Mouse (Mus musculus): ENCODE data around the gene Amph. TPM values are rescaled to one million over a fixed set of nuclear protein-coding genes. Genes with fewer than 3 reads are reported as not detected.

Amph gene
- total and polyA plus RNA-seq, 3 experiments = not detected

GRCm38 (mm10) chr13:19143766-19144165 lies 195.8 kb downstream of the Amph start:
- H3K4me2 ChIP-seq (ENCODE audit: insufficient read depth, low read depth, poor library complexity, severe bottlenecking) = no peak overlapping the region
- no peak for DNase-seq (ENCODE audit: extremely low read depth)
- H3K27me3 ChIP-seq (replicated peaks) = no peaks in the 10 kb centered on the region
- no peak overlapping the region for H3K27ac ChIP-seq (ENCODE audit: insufficient read depth, low read depth)
- TF ChIP-seq TBP (conservative IDR thresholded peaks at IDR 0.05; ENCODE audit: low read depth, low read length) (no peak), KAT2A (IDR thresholded peaks at IDR 0.05; ENCODE audit: insufficient replicate concordance, low read length) (no peak), NELFE (IDR thresholded peaks at IDR 0.05; ENCODE audit: low read depth, low read length) (no peak), CTCF (conservative IDR thresholded peaks at IDR 0.05 in 1 of 2, IDR thresholded peaks at IDR 0.05 in 1 of 2; ENCODE audit: low read depth in 2 of 2, low read length in 2 of 2) (no peak), UBTF (IDR thresholded peaks at IDR 0.05; ENCODE audit: low read depth, low read length) (no peak), ZC3H11A (IDR thresholded peaks at IDR 0.05; ENCODE audit: low read depth, low read length) (no peak), RAD21 (IDR thresholded peaks at IDR 0.05; ENCODE audit: low read depth, low read length) (no peak), ZKSCAN1 (IDR thresholded peaks at IDR 0.05; ENCODE audit: borderline replicate concordance, low read depth, low read length) (no peak)
- H3K4me3 ChIP-seq (replicated peaks in 1 of 3; ENCODE audit: low read depth in 2 of 3, low read length in 2 of 3, poor library complexity in 1 of 3) = no peak overlapping the region
- H3K79me2 ChIP-seq (replicated peaks; ENCODE audit: control insufficient read depth, extremely low read depth, insufficient read depth, poor library complexity, severe bottlenecking) = no peaks in the 10 kb centered on the region
- dilution Hi-C loops (cut with MboI; ENCODE audit: extremely low pct_ligation_motif_present, extremely low pct_unique_long_range_greater_than_20kb, low sequenced_read_pairs) (no loop called here), in situ Hi-C loops (cut with MboI; ENCODE audit: low pct_ligation_motif_present, low pct_unique_long_range_greater_than_20kb, low sequenced_read_pairs) (no loop called here)
- no peak overlapping the region for H3K9ac ChIP-seq (ENCODE audit: insufficient read depth, low read depth)
- no peaks in the 10 kb centered on the region for H3K9me3 ChIP-seq (replicated peaks; ENCODE audit: low read length)
- peaks cover 0 to 15% of the 10 kb centered on the region in 2 experiments for H3K4me1 ChIP-seq (ENCODE audit: control insufficient read depth in 1 of 2, insufficient read depth in 2 of 2)
- no peaks in the 10 kb centered on the region for H3K36me3 ChIP-seq (replicated peaks in 1 of 2; ENCODE audit: control insufficient read depth in 1 of 2, insufficient read depth in 1 of 2, low read length in 1 of 2)

DNA sequence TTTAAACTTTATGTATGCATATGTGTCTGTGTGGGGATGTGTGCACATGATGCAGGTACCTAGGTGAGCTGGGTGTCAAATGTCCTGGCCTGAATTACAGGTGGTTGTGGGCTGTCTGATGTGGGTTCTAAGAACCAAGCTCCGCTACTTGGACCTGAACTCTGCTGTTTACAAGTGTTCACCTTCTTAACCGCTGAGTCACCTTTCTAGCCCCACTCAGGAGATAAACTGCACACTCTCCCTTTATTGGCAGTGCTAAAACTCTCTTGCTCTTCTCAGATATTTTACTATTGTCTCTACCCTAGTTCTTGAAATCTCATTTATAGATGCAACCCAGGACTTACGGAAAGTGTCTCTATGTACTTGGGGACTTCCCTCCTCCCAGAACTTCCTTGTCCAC lies 199.5 kb downstream of the Amph start:
- DNase-seq (ENCODE audit: extremely low read depth) = no peak
- H3K79me2 ChIP-seq (replicated peaks; ENCODE audit: control insufficient read depth, extremely low read depth, insufficient read depth, poor library complexity, severe bottlenecking) = no peaks in the 10 kb centered on the region
- no peak overlapping the region for H3K9ac ChIP-seq (ENCODE audit: insufficient read depth, low read depth)
- no peak overlapping the region for H3K4me2 ChIP-seq (ENCODE audit: insufficient read depth, low read depth, poor library complexity, severe bottlenecking)
- in situ Hi-C loops (cut with MboI; ENCODE audit: low pct_ligation_motif_present, low pct_unique_long_range_greater_than_20kb, low sequenced_read_pairs) = no loop called here
- dilution Hi-C loops (cut with MboI; ENCODE audit: extremely low pct_ligation_motif_present, extremely low pct_unique_long_range_greater_than_20kb, low sequenced_read_pairs) = no loop called here
- no peak overlapping the region for H3K27ac ChIP-seq (ENCODE audit: insufficient read depth, low read depth)
- TF ChIP-seq CHD2 (IDR thresholded peaks at IDR 0.05; ENCODE audit: low read length) (no peak), SMC3 (IDR thresholded peaks at IDR 0.05; ENCODE audit: low read depth, low read length) (no peak), TCF12 (IDR thresholded peaks at IDR 0.05; ENCODE audit: low read depth, low read length) (no peak), JUND (conservative IDR thresholded peaks at IDR 0.05; ENCODE audit: low read depth, low read length) (no peak), GABPA (IDR thresholded peaks at IDR 0.05; ENCODE audit: insufficient replicate concordance, low read depth, low read length) (no peak), MEF2A (IDR thresholded peaks at IDR 0.05; ENCODE audit: borderline replicate concordance, low read depth, low read length) (no peak), SIN3A (IDR thresholded peaks at IDR 0.05; ENCODE audit: low read length) (no peak), MXI1 (IDR thresholded peaks at IDR 0.05; ENCODE audit: low read depth, low read length) (no peak), ELF1 (IDR thresholded peaks at IDR 0.05; ENCODE audit: low read depth, low read length) (no peak)
- peaks cover 0 to 21% of the 10 kb centered on the region in 2 experiments; a peak in 3 of 4 replicates for H3K4me1 ChIP-seq (ENCODE audit: control insufficient read depth in 1 of 2, insufficient read depth in 2 of 2)
- no peaks in the 10 kb centered on the region for H3K9me3 ChIP-seq (replicated peaks; ENCODE audit: low read length)
- no peaks in the 10 kb centered on the region for H3K36me3 ChIP-seq (replicated peaks in 1 of 2; ENCODE audit: control insufficient read depth in 1 of 2, insufficient read depth in 1 of 2, low read length in 1 of 2)
- no peak overlapping the region for H3K4me3 ChIP-seq (replicated peaks in 1 of 3; ENCODE audit: low read depth in 2 of 3, low read length in 2 of 3, poor library complexity in 1 of 3)
- no peaks in the 10 kb centered on the region for H3K27me3 ChIP-seq (replicated peaks)
